Mouse (Mus musculus): ENCODE results near the gene Scoc.

DNA sequence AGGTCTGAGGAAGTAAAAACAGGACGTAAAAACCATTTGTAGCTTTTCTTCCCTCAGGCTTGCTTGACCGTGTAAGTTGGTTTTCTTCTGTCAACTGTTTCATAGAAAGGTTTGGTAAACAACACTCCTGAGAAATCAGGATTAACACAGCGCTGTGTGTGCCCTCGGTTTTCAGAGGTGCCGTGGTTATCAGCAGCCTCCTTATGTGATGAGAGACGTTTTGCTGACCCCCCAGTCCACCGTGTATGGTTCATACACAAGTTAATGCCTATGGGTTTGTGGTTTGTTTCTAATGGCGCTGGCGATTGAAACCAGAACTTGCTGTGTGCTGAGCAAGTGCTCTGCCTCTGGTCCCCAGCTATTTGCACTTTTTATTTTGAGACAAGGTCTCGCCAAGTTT, 52.6 kb downstream of the Scoc start:
- TF ChIP-seq CTCF (IDR thresholded peaks at IDR 0.05) (no peak), EP300 (IDR thresholded peaks at IDR 0.05) (no peak)
